Mouse (Mus musculus) small intestine, adult 2 months (tissue): ENCODE data around the gene Fkbp1b. TPM values are rescaled to one million over a fixed set of nuclear protein-coding genes. Genes with fewer than 3 reads are reported as not detected.
A peak's percentile ranks its signal among the peaks of the same experiment; 100 is the strongest.

Experiments used
- H3K27ac ChIP-seq: fragments of 200-500 bp; 2 replicates; pipeline ENCODE4 v1.5.1; 2012; ENCODE audit warnings: low read depth, low read length, control low read depth, inconsistent platforms; ENCODE audit not compliant: insufficient read depth
- H3K27me3 ChIP-seq: fragments of 200-500 bp; 2 replicates; pipeline ENCODE4 v1.6.1; 2012; ENCODE audit warnings: mild to moderate bottlenecking, moderate library complexity, low read length, inconsistent platforms; ENCODE audit not compliant: control insufficient read depth, insufficient read depth
- H3K36me3 ChIP-seq: fragments of 200-500 bp; 2 replicates; pipeline ENCODE4 v1.6.1; 2012; ENCODE audit warnings: mild to moderate bottlenecking, low read length, control low read depth, inconsistent platforms; ENCODE audit not compliant: control insufficient read depth, insufficient read depth
- H3K4me1 ChIP-seq: fragments of 200-500 bp; 2 replicates; pipeline ENCODE4 v1.6.1; 2012; ENCODE audit warnings: low read length, inconsistent platforms, mixed read lengths; ENCODE audit not compliant: control insufficient read depth, insufficient read depth, insufficient read length
- H3K4me3 ChIP-seq: fragments of 200-500 bp; 2 replicates; pipeline ENCODE4 v1.5.1; 2012; ENCODE audit warnings: low read depth, mild to moderate bottlenecking, control low read depth, inconsistent platforms, low read length, moderate library complexity
- CTCF ChIP-seq: fragments of 200-500 bp; IDR thresholded peaks from 2 replicates; pipeline ENCODE4 v1.5.1; 2012; ENCODE audit warnings: low read depth, mild to moderate bottlenecking, control low read depth, inconsistent platforms, low read length, moderate library complexity, mixed read lengths; ENCODE audit not compliant: insufficient replicate concordance, insufficient read length; ENCODE audit errors: extremely low read depth
- POLR2A ChIP-seq: fragments of 200-500 bp; IDR thresholded peaks from 2 replicates; pipeline ENCODE4 v1.6.1; 2012; ENCODE audit warnings: low read depth, mild to moderate bottlenecking, control low read depth, inconsistent platforms, low read length, moderate library complexity
- WGBS: fragments of 180-500 bp; shearing (Covaris S2); methylation state at CpG from one replicate; pipeline ENCODE4 v1.1.7; 2018; 5-methylcytosine and 5-hydroxymethylcytosine counted together
- polyA plus RNA-seq: library from polyadenylated mRNA; depleted of rRNA; stranded (reverse); fragments of >200 nt; gene quantifications from 2 replicates; pipeline ENCODE4 v1.2.3, GENCODE M21; 2012

Fkbp1b gene
- polyA plus RNA-seq, 1 experiment, result 1.7 TPM

DNA sequence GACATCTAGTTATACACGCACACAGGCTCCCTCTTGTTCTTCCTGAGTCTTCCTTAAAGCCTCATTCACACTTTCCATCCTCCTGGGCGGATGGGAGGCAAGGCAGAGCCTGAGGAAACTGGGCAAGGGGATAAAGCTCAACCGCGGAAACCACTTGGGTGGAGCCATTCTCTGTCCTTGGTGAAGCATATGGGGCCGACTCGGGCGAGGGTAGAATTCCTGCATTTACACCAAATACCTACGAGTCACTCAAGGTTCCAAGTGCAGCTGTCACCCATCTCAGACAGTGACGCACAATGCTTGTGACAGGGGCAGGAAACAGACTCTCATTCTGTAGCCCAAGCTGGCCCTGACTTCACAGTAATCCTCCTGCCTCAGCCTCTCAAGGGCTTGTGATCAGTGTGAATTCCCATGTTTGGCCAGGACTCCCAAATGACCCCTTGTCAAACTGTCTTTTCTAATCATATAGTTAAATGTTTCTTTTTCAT lies 36.9 kb upstream of the Fkbp1b start:
- 82% methylated on average over 9 of the region's 9 CpGs for WGBS
- H3K4me1 ChIP-seq, result peaks cover 14% of the 10 kb centered on the region
- H3K27ac ChIP-seq, result no peak overlapping the region
- H3K27me3 ChIP-seq, result 0 out of 2 replicates have a peak, but pooled peaks cover 5% of the 10 kb centered on the region
- TF ChIP-seq CTCF (no peak), POLR2A (no peak)
- no peak overlapping the region for H3K4me3 ChIP-seq
- H3K36me3 ChIP-seq, result peaks cover 25% of the 10 kb centered on the region

DNA sequence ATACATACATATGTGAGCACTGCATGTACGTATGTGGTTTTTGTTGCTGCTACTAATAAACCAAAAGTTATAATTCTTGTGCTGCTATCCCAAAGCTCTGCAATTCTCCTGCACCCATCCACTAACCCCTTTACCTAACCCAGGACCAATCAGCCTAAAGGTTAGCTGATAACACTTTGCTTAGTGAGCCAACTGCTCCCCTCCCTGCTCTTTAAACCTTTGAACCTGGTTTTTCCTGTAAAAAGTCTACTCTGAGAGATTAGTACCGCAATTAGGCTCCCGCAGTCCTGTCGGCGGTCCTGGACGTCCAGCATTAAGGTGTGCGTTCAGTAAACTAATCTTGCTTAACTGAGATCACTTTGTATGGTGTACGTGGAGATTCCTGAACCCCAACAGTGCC lies 34.2 kb upstream of the Fkbp1b start:
- 24% methylated on average over 8 of the region's 8 CpGs for WGBS
- TF ChIP-seq CTCF, result no peak
- no peak for TF ChIP-seq POLR2A
- 0 out of 2 replicates have a peak, but pooled peaks cover 5% of the 10 kb centered on the region for H3K27me3 ChIP-seq
- H3K4me3 ChIP-seq, result no peak overlapping the region
- H3K27ac ChIP-seq, result no peak overlapping the region
- peaks cover 8% of the 10 kb centered on the region for H3K36me3 ChIP-seq
- peaks cover 14% of the 10 kb centered on the region for H3K4me1 ChIP-seq

- H3K27ac ChIP-seq, result no peak within 1 kb of the TSS
- peaks cover 4% of the 10 kb centered on the region; the same call in 1 of the 2 replicates for H3K36me3 ChIP-seq
- 0 out of 2 replicates have a peak, but pooled peaks cover 5% of the 10 kb centered on the region for H3K27me3 ChIP-seq
- peaks cover 14% of the 10 kb centered on the region for H3K4me1 ChIP-seq
- peak within 1 kb of the TSS; percentile 44 for H3K4me3 ChIP-seq
- WGBS, result 1% methylated on average over 24 of the region's 24 CpGs
- TF ChIP-seq CTCF (no peak), POLR2A (no peak)
These were observed 33.0 kb upstream of the Fkbp1b start, which contains the start of gene Mfsd2b for GRCm38 (mm10) chr12:4874161-4874927. TSS of gene Mfsd2b (minus strand) at chr12:4874359.

DNA sequence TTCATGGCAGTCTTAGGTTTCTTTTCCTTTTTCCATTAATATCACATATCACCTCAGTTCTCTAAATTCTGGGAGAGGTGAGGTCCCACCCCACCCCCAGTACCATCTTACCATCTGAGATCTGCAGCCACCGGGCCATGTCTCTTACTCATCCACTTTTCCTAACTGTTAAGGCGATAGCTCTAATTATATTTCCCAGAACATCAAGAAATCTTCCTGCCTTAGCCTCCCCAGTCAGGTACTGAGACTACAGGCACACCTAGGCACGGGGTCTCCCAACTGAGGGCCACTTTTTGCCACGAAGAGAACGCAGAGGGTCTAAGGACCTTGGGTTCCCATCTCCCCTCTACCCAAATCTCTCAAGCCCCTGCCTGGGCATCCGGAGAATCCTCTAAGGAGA lies 32.1 kb upstream of the Fkbp1b start:
- 0 out of 2 replicates have a peak, but pooled peaks cover 5% of the 10 kb centered on the region for H3K27me3 ChIP-seq
- no peak overlapping the region for H3K4me3 ChIP-seq
- no peaks in the 10 kb centered on the region for H3K36me3 ChIP-seq
- no peak for TF ChIP-seq CTCF
- no peak for TF ChIP-seq POLR2A
- peaks cover 14% of the 10 kb centered on the region for H3K4me1 ChIP-seq
- 72% methylated on average over 6 of the region's 6 CpGs for WGBS
- H3K27ac ChIP-seq, result no peak overlapping the region

DNA sequence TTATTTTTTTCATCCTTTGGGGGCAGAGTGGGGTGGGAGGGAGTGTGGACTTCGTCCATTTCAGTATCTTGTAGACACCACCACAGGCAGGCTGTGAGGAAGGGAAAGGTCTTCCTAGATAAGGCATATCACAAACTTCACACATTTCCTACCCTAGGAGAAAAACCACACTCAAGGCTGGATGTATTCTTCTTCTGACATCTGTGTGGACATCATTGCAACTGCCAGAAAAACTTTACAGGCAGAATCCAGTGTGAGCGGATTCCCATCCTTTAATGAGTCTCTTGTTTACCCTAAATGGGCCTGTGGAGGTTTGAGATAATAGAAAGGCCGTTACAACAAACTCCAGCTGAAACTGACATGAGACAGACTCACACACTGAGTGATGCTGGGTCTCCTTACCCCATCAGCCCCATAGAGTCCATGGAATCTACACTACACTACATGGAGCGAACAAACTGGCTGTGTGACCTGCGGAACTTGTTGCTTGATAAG lies 31.6 kb upstream of the Fkbp1b start:
- H3K4me3 ChIP-seq, result no peak overlapping the region
- no peak for TF ChIP-seq CTCF
- no peak for TF ChIP-seq POLR2A
- peaks cover 14% of the 10 kb centered on the region for H3K4me1 ChIP-seq
- H3K36me3 ChIP-seq, result no peaks in the 10 kb centered on the region
- H3K27me3 ChIP-seq, result 0 out of 2 replicates have a peak, but pooled peaks cover 5% of the 10 kb centered on the region
- no peak overlapping the region for H3K27ac ChIP-seq
- 80% methylated on average over 5 of the region's 5 CpGs for WGBS

DNA sequence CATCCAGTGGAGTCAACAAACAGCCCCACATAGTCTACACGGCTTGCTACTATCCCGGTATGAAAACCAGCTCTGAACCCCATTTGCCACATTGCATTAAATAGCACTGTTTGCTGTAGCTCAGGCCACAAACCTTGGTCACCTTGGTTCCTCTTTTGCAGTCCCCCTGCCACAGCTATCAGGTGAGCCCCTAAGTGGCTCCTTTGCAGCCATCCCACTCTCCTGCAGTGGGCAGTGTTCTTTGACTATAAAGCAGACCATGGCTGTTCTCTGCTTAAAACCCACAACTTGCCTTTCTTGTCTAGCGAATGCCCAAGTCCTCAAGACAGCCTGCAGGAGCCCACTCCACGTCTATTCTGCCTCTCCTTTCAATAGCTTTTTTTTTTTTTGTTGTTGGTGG lies 30.9 kb upstream of the Fkbp1b start:
- Histone ChIP-seq H3K27me3 (0 out of 2 replicates have a peak, but pooled peaks cover 5% of the 10 kb centered on the region), H3K36me3 (no peaks in the 10 kb centered on the region), H3K4me3 (no peak overlapping the region), H3K27ac (no peak overlapping the region), H3K4me1 (peaks cover 14% of the 10 kb centered on the region)
- no peak for TF ChIP-seq CTCF
- no peak for TF ChIP-seq POLR2A
- WGBS, result 79% methylated on average over 4 of the region's 4 CpGs

- peaks cover 14% of the 10 kb centered on the region for H3K4me1 ChIP-seq
- no peaks in the 10 kb centered on the region for H3K36me3 ChIP-seq
- H3K4me3 ChIP-seq, result no peak overlapping the region
- 0 out of 2 replicates have a peak, but pooled peaks cover 5% of the 10 kb centered on the region for H3K27me3 ChIP-seq
- H3K27ac ChIP-seq, result no peak overlapping the region
- no peak for TF ChIP-seq CTCF
- TF ChIP-seq POLR2A, result no peak
- 91% methylated on average over 5 of the region's 5 CpGs for WGBS
These were observed 29.9 kb upstream of the Fkbp1b start for GRCm38 (mm10) chr12:4871260-4871659.
